Mouse (Mus musculus): Measurements from ENCODE around the gene Kcnq5.

Gene Kcnq5

DNA sequence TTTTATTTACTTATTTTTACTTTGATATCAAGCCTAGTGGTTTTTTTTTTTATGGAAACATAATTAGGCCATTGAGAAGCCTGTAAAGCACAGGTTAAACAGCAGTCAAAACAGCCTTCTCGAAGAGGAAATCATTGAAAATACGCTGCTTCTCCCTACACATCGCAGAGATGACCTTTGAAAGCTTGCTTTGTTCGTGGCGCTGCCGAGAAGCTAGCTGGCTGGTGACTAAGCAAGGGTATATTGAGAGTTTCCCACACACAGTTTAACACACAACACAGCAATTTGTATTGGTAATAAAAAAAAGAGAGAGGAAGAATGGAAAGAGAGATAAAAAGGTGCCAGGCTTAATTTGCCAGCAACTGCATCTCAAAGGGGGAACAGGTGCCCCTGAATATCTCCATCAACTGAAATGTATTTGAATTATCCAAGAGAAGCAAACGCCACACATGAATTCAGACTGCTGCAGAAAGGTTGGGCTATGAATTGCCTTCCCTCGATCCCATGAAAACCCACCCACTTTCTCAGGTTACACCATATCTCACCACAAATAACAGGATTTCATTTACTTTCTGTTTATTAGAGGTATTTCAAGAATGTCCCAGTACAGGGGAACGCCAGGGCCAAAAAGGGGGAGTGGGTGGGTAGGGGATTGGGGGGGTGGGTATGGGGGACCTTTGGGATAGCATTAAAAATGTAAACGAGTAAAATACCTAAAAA is 461.8 kb downstream of the Kcnq5 start:
- DNase-seq (ENCODE audit: extremely low read depth, insufficient read length, low spot score): no peak

GRCm38 (mm10) chr1:21496307-21496706 is 465.4 kb downstream of the Kcnq5 start:
- no peak for DNase-seq (ENCODE audit: extremely low read depth, insufficient read length, low spot score)

GRCm38 (mm10) chr1:21488645-21489044 is 473.1 kb downstream of the Kcnq5 start:
- DNase-seq (ENCODE audit: extremely low read depth, insufficient read length, low spot score): no peak

DNA sequence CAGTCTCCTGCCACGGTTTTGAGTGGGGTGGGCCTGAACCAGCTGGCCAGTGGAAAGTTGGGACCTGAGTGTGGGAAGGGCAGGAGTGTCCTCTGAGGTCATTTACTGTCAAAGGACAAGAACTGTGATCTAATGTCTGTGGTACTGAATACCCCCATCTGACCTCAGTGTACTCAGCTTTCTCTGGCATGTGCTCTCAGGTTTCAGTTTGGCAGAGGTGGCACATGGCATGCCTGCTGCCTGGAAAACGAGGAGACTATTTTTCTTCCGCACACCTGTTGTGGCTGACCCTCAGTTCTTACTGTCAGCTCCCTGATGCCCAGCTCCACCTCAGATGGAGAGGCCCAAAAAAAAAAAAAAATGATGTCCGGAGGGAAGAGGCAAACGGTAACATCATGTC is 475.5 kb downstream of the Kcnq5 start:
- DNase-seq (ENCODE audit: extremely low read depth, insufficient read length, low spot score): no peak

DNA sequence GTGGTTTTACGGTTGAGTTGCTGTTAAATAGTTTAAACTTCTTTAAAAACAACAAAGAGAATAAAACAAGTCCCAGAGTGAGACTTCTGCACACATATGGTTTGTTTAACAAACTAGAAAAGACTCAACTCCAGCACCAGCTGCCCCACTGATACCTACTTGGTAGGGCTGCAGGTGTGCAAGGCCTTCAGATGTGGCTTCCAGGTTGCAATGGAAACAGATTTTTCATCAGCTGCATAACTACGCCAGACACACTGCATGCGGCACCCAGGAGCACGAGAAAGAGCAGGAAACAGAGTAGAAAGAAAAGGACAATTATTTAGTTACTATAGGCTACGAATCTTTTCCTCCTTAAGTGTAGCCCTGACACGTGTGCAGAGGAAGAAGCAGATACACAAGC is 492.4 kb downstream of the Kcnq5 start:
- DNase-seq (ENCODE audit: extremely low read depth, insufficient read length, low spot score): no peak

GRCm38 (mm10) chr1:21466431-21466830 is 495.3 kb downstream of the Kcnq5 start:
- no peak for DNase-seq (ENCODE audit: extremely low read depth, insufficient read length, low spot score)

- no peak for DNase-seq (ENCODE audit: extremely low read depth, insufficient read length, low spot score)
Measured at GRCm38 (mm10) chr1:21460941-21461689, 500.6 kb downstream of the Kcnq5 start.

DNA sequence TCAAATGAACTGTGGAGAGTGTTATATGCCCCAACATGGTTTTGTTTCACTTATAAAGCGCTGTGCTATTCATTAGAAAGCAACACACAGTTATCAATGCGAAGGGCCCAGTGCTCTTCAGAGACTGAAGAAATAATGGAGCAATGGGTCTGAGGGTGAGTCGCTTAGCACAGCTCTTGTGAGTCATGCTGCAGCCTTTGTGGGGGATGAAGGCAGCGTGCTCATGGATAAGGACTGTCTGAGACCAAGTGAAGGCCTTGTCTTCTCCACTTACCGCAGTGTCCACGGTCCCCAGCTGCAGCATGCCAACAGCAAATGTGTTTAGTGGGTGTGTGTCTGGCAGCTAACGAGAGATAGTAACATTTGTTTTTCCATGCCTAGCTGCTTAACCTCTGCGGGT is 503.2 kb downstream of the Kcnq5 start:
- no peak for DNase-seq (ENCODE audit: extremely low read depth, insufficient read length, low spot score)

DNA sequence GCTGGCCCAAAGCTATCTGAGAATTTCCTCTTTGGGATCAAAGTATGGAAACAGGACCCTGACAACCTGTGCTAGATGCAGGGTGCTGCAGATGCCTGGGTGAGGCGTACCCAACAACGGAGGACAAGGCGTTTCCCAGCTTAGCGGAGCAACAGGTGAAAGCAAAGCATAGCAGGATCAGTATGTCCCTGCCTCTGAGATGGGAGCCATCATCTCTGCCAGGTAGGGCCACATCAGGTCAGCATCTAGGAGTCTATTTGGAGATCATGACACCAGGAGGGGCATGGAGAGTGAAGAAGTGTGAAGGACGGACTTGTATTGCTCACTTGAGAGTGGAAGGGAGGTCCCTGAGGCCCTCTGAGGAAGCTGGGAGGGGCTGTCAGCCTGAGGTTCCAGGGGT is 505.8 kb downstream of the Kcnq5 start:
- DNase-seq (ENCODE audit: extremely low read depth, insufficient read length, low spot score): no peak

- no peak for DNase-seq (ENCODE audit: extremely low read depth, insufficient read length, low spot score)
Measured at GRCm38 (mm10) chr1:21448227-21448626, 513.5 kb downstream of the Kcnq5 start.

GRCm38 (mm10) chr1:21436753-21437152 is 525.0 kb downstream of the Kcnq5 start:
- no peak for DNase-seq (ENCODE audit: extremely low read depth, insufficient read length, low spot score)

GRCm38 (mm10) chr1:21434853-21435252 is 526.9 kb downstream of the Kcnq5 start:
- DNase-seq (ENCODE audit: extremely low read depth, insufficient read length, low spot score): no peak

DNA sequence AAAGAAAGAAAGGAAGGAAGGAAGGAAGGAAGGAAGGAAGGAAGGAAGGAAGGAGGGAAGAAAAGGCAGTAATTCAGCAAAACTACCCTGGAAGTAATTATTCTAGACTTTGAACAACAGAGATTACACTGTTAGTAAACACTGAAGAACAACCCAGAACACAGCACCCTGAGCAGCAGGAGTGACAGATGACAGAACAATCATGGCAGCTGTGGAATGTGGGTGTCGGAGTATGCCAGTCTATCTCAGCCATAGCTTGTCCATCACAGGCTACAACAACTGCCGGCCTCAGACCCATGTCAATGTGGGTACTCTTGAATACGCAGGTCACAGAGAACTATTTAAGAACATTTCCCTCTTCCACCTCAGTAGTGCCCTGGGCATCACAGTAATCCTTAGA is 530.1 kb downstream of the Kcnq5 start:
- no peak for DNase-seq (ENCODE audit: extremely low read depth, insufficient read length, low spot score)

GRCm38 (mm10) chr1:21428079-21428478 is 533.7 kb downstream of the Kcnq5 start:
- no peak for DNase-seq (ENCODE audit: extremely low read depth, insufficient read length, low spot score)

GRCm38 (mm10) chr1:21425654-21426053 is 536.1 kb downstream of the Kcnq5 start:
- no peak for DNase-seq (ENCODE audit: extremely low read depth, insufficient read length, low spot score)

- no peak for DNase-seq (ENCODE audit: extremely low read depth, insufficient read length, low spot score)
Measured at GRCm38 (mm10) chr1:21419370-21419769, 542.4 kb downstream of the Kcnq5 start.

GRCm38 (mm10) chr1:21412197-21412555 is 549.6 kb downstream of the Kcnq5 start:
- DNase-seq (ENCODE audit: extremely low read depth, insufficient read length, low spot score): no peak

DNA sequence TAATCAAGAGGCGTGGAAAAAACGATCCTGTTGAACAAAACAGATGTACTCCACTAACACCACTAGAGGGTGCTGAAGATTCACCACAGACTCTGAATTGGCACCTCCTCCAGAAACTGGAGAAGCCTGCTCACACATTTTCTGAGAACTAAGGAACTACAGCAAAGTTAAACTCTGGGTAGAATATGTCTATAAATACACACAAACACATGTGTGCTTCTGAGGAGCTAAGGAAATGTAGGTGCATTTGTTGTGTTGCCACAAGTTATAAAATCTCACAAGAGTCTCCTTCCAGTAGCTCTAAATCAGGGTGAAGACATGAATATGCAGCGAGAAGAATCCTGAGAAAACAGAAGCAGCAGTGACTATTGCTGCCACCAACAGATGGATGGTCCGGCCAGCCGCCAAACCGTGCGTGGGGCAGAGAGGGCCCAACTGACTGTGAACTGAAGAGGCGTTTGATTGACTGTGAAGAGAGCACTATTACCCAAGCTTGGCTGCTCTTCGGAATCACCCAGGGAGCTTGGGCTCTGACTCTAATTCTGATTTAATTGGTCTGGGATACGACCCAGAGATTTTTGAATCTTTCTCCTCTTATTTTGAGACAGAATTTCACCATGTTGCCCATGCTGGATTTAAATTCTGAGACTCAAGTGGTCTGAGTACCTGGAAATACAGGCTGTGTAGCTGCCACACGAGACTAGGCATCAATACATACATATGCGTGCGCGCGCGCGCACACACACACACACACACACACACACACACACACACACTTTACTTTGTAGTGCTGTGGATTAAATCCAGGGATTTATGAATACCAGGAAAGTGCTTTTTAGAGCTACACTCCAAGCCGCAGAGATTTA is 550.2 kb downstream of the Kcnq5 start:
- DNase-seq (ENCODE audit: extremely low read depth, insufficient read length, low spot score): no peak

GRCm38 (mm10) chr1:21407266-21407665 is 554.5 kb downstream of the Kcnq5 start:
- no peak for DNase-seq (ENCODE audit: extremely low read depth, insufficient read length, low spot score)

DNA sequence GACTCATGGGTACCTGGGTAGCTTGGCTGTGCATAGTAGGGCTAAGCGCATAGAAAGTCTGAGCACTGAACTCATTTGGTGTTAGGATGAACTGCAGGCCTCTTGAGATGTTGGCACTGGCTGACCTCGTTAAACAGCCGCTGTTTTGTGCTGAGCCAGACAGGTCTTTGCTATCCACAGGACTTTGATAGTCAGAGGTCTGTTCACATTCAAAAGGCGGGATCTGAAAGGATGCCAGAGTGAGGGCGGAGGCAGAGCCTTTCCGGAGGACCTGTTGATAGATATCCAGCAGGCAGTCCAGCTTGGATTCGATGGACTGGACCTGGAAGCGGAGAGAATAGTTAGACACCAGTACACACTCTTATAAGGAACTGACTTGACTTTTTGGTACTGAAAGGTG is 558.9 kb downstream of the Kcnq5 start:
- DNase-seq (ENCODE audit: extremely low read depth, insufficient read length, low spot score): no peak

GRCm38 (mm10) chr1:21391138-21391671 is 570.5 kb downstream of the Kcnq5 start:
- DNase-seq (ENCODE audit: extremely low read depth, insufficient read length, low spot score): no peak
